Mouse (Mus musculus) naive thymus-derived CD4-positive, alpha-beta T cell, adult 2 months (primary cell): ENCODE results near the gene Usp9y.

Source experiments
- DNase-seq: peaks from one replicate; pipeline ENCODE4 v3.0.0-alpha.2; 2011; ENCODE audit warnings: low read depth

Gene Usp9y

GRCm38 (mm10) chrY:1459682-1460081 is at the start of gene Usp9y:
Usp9y (minus strand) TSS chrY:1459782.
- DNase-seq = no peak

GRCm38 (mm10) chrY:1293708-1294107 is 165.9 kb downstream of the Usp9y start:
- DNase-seq = no peak

GRCm38 (mm10) chrY:1286171-1286795 is 173.3 kb downstream of the Usp9y start, which contains the start of gene Ddx3y:
Ddx3y (minus strand) TSS chrY:1286629.
- peak; percentile 89 for DNase-seq

- DNase-seq = peak; percentile 72
Observed at GRCm38 (mm10) chrY:1285735-1286134, 173.8 kb downstream of the Usp9y start.
